Mouse (Mus musculus) T-cell, adult 2 months (primary cell): ENCODE measurements around the gene Ccdc136.

Experiments
- DNase-seq: peaks from one replicate; pipeline ENCODE4 v3.0.0; 2022; ENCODE audit warnings: low spot score

Gene Ccdc136

DNA sequence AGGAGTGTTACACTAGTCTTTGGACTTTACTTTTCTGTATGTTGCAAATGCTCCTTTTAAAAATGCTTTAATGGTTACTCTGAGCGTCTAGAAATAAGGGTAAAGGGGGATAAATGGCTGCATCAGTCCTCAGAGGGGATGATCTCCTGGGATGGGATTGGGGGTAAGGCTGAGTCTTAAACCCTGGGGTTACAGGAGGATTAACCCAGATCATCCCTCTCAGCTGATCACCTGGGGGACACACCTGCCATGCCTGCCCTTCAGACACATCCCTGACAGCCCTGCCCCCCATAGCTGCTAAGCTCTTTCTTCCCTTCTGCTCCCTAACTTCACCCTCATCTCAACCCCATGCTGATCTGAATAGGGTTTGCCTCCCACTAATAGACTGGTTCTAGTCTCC, 1.8 kb upstream of the Ccdc136 start:
- no peak for DNase-seq

- DNase-seq, result no peak
These were observed 818 bp downstream of the Ccdc136 start for GRCm38 (mm10) chr6:29396714-29397540.

GRCm38 (mm10) chr6:29397575-29397974, 1.5 kb downstream of the Ccdc136 start:
- no peak for DNase-seq

DNA sequence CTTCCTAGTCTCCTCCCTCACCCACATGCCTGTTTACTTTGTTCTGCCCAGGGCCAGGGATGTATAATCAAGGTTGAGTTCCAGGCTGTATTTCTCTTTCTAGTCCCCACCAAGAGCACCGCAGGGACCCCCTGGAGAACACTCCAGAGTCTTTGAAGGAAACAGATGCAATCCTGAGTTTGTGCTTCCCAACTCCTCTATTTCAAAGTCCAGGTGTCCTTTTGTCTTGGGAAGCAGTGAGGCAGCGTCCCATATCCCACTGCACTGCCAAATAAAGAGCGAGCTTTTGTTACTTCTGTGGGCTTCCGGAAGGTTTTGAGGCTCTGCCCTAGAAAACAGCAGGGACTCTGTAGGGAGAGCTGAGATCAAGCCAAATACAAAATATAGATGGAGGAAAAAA, 3.7 kb downstream of the Ccdc136 start:
- no peak for DNase-seq

GRCm38 (mm10) chr6:29402693-29403342, 6.7 kb downstream of the Ccdc136 start:
- DNase-seq, result no peak

DNA sequence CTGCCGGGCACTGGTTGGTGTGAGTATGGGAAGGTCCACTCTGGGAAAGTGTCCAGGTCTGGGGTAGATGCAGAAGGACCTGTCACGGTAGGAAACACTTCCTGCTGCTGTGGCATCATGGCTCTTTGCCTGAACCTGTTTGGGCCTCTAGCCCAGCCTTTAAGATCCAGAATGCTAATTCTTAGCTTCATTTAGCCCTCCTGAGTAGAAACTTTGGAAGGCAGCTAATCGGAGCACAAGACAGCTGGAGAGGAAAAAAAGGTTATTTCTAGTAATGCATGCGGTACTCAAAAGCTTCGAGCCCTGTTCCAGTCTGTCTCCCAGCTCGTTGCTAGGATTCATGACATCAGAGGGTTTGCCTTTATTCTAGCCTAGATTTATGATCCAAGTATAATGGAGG, 10.3 kb downstream of the Ccdc136 start:
- DNase-seq, result no peak

DNA sequence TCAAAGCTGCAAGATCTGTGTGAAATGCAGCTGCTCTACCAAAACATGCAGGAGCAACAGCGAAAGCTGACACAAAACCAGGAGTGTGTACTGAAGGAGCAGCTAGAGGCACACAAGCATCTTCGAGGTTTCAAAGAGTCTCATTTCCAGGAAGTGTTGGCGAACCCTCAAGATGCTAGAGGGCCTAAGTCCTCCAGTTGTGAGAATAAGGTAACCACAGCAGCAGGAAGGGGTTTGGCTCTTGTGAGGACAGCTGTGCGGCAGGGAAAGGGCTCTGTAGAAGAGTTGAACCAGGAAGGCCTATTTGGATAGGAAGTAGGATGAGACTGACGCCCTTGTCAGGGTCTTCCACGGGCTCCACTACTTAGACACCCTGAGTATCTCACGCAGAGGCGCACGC, 19.3 kb downstream of the Ccdc136 start:
- peak; percentile 49 for DNase-seq

- no peak for DNase-seq
These were observed 24.5 kb downstream of the Ccdc136 start for GRCm38 (mm10) chr6:29420596-29420995.

DNA sequence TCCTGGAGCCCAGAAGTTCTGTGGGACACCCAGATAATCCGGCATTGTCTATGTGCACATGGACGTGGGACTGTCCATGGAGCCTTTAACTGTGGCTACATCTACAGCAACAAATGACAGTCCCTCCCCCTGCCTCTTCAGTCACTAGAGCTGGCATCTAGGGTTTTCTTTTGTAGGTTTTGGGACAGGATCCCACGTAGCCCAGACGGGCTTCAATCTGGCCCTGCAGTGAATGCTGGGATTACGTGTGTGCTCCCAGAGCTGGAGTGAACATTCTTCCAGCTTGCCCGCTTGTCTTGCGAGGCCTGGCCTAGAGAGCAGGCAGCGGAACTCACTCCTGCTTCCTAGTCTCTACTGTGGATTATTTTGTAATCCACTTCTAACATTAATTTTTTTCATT, 29.0 kb downstream of the Ccdc136 start:
- DNase-seq, result no peak

DNA sequence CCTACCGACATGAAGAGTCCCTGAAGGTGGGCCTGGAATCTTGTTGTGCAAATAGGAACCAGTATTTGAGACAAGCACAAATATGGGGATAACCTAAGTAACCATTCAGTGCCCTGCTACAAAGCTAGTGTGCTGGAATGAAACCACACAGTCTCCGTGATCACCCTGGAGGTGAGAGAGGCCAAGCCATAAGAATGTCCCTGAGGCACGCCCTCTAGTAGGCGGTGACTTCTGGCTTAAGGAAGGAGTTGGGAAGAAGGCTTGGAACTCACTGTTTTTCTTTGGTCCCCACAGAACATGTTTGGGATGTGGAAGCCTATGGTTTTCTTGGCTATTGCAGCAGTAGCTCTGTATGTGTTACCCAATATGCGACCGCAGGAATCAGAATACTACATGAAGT, 30.2 kb downstream of the Ccdc136 start:
- DNase-seq, result no peak

GRCm38 (mm10) chr6:29428171-29428570, 32.1 kb downstream of the Ccdc136 start:
- no peak for DNase-seq

- DNase-seq, result no peak
These were observed 34.7 kb downstream of the Ccdc136 start for GRCm38 (mm10) chr6:29430681-29431420.

GRCm38 (mm10) chr6:29431473-29431872, 35.4 kb downstream of the Ccdc136 start:
- no peak for DNase-seq

DNA sequence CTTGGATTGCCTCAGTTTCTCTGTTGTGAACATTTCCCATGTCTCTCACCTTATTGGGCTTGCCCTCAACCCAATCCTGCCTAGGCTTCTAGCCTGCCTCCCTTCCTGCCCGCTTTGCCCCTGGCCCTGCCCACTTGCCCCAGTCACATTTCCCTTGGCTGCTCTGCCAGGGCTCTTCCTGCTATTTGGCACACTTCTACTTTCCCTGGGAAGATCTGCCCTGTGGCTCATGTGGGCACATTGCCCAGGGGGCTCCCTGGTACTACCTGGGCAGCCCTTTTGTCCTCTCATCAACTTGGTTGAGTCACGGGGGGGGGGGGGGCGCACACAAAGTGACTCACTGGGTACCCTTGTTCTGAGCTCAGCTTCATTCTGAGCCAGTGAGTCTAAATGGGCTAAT, 36.0 kb downstream of the Ccdc136 start:
- no peak for DNase-seq

- DNase-seq, result no peak
These were observed 36.5 kb downstream of the Ccdc136 start for GRCm38 (mm10) chr6:29432676-29433037.

DNA sequence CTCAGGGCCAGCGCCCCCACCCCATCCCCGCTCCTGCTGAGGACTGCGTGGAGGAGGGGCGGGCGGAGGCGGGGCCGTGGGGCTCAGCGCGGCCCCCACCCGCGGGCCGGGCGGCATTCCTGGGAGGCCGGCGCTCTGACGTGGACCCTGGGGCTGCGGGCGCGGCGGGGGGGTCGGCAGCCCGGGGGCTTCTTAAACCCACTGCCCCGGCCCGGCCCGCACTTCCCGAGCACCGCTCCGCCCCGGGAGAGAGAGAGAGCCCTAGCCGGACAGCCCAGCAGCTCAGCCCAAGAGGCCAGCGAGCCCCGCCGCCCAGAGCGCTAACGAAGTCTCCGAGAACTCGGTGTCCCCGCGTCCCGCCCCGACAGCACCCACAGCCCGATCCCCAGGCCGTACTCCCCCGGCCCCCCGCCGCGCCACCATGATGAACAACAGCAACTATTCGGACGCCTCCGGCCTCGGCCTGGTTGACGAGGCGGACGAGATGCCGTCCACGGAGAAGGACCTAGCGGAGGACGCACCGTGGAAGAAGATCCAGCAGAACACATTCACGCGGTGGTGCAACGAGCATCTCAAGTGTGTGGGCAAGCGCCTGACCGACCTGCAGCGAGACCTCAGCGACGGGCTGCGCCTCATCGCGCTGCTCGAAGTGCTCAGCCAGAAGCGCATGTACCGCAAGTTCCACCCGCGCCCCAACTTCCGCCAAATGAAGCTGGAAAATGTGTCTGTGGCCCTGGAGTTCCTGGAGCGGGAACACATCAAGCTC, 37.1 kb downstream of the Ccdc136 start, which contains the start of gene Flnc:
Flnc (plus strand) TSS at position 219 of the 766 bp plus-strand sequence.
- no peak for DNase-seq

DNA sequence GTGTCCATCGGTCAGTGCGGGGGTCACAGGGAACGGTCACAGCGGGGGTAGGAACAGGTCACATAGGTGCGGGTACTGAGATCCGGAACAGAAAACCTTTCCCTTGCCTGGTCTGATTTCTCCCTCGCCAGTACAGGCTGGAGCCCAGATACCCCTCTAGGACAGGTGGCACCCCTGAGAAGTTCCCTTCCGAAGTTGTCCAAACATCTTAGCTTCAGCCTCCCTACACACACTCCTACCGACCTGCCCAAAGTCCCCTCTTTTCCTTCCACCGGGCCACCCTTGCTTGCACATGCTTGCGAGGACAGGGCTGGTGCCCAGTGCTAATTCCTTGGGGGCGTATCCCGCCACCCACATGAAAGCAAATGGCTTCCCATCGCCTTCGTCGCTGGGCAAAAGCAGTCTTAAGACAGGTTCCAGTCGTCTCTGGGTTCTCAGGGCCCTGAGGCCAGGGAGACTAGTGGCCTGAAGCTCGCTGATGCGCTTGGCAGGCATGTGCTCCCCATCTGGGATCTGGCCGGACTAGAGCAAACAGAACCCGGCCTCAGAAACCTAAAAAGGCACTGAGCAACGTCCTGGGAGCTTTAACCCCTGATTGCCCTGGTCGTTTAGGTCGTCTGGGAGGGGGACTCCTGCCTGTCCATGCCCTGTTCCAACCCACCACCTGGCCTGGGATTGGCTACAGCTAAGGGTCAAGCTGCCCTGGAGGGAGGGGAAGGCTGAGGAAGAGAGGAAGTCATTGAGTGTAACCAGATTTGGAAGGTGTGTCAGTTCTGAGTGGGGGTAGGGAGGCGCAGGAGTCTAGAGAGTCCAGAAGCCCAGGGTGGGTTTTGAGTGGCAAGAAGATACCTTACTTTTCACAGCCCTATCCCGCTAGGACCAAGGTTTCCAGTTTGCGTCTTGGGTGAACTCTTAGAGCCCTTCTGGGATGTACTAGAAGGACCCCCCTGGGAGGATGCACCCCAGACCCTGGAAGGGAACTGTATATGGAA, 38.0 kb downstream of the Ccdc136 start:
- DNase-seq, result no peak

DNA sequence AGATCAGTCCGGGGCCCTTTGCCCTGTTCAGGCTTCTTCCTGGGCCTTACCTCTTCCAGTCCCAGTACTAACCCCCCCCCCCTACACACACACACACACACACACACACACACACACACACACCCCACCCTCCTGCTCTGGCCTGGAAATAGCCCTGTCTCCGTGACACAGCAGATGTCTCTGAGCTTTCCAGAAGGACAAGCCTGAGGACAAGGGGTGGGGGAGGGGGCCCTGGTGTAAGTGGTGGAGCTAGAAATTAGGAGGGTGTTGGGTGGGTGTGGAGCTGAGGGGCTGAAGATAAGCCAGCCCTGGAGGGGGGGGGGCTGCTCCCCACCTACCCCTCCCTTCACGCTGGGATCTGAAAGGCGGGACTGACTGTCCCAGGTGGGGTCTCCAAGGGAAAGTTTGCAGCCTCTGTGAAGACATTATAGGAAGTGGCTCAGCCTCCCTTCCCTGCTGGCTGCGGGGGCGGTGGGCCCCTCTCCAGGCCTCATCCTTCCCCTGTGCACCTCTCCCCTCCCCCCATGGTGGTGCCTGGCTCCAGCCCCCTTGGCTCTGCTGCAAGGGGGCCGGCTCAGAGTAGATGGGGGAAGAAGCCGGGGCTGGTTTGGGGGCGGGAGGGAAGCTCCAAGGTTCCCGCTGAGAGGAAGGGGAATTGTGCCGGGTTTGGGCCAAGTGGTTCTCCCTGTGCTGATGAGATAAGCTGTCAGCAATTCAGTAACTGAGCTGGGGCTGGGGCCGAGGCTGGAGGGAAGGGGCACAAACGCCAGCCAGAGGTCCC, 39.0 kb downstream of the Ccdc136 start:
- DNase-seq, result no peak

DNA sequence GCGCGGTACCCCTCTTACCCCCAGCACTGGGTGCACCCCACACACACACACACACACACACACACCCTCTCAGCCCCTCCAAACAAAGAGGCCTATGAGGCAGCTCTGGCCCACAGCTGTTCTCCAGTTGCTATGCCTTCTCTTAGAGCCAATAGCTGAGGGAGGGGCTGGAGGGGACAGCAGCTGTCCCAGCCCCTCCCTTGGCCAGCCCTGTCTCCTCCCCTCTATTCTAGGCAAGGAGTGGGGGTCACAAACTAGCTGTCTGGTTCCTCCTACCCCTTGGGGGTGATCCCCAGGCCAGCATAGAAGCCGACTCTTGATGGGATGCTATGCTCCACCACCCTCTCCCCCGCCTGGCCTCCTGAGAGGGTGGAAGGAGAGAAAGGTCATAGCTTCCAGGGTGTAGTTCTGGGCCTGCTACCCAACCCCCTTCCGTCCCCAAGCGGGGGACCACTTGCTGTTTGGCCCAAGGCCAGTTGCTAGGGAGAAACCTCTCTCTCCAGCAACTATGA, 39.9 kb downstream of the Ccdc136 start:
- no peak for DNase-seq

DNA sequence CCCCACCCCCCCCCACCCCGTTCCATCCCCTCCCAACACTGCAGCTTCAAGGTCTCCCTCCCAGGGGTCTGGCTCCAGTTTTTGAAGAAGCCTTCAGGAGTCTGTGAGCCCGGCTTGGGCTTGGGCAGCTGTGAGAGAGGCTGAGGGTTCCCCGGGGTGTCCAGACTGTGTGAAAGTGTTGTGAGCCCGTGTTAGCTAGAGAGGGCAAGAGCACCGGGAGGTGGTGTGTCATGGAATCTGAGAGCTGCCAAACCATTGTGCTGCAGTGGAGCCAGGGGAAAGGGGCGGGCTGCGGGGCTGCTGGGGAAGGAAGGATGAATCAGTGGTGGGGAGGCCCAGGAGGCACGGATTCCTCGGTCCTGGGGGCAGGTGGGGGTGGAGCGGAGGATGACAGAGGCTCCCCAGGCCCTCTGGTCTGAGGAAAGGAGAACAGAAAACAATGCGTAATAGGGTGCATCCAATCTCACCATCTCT, 40.4 kb downstream of the Ccdc136 start:
- no peak for DNase-seq
